Mouse (Mus musculus): ENCODE data around the gene Tmem200c.

- TF ChIP-seq CTCF (IDR thresholded peaks at IDR 0.05; ENCODE audit: borderline replicate concordance, insufficient read depth, low read depth, low read length) (no peak), POLR2A (IDR thresholded peaks at IDR 0.05; ENCODE audit: borderline replicate concordance, insufficient read depth, low read length) (no peak)
Measured at GRCm38 (mm10) chr17:68837859-68838194, 11.4 kb downstream of the Tmem200c start.

All from cerebellum, adult 2 months (tissue).